Mouse (Mus musculus) midbrain, embryonic 12.5 days (tissue): ENCODE data around the gene 2510002D24Rik. TPM values are rescaled to one million over a fixed set of nuclear protein-coding genes. Genes with fewer than 3 reads are reported as not detected.

Experiments
- ATAC-seq: fragments of 200-750 bp; cut with Nextera tagmentation; 2 replicates; pipeline ENCODE4 v1.8.0; 2017; ENCODE audit warnings: low read depth, moderate TSS enrichment, moderate library complexity; ENCODE audit not compliant: low FRiP score
- H3K27ac ChIP-seq: fragments of 300-500 bp; sonication (generic); replicated peaks from 2 replicates; pipeline ENCODE4 v1.5.1; 2016; ENCODE audit warnings: mild to moderate bottlenecking
- H3K27me3 ChIP-seq: fragments of 300-500 bp; sonication (generic); 2 replicates; pipeline ENCODE4 v1.6.1; 2016; ENCODE audit warnings: mild to moderate bottlenecking
- H3K36me3 ChIP-seq: fragments of 300-500 bp; sonication (generic); 2 replicates; pipeline ENCODE4 v1.6.1; 2016
- H3K4me1 ChIP-seq: fragments of 300-500 bp; sonication (generic); 2 replicates; pipeline ENCODE4 v1.6.1; 2016
- H3K4me2 ChIP-seq: fragments of 300-500 bp; sonication (generic); replicated peaks from 2 replicates; pipeline ENCODE4 v1.6.1; 2016; ENCODE audit warnings: mild to moderate bottlenecking, moderate library complexity
- H3K4me3 ChIP-seq: fragments of 300-500 bp; sonication (generic); 2 replicates; pipeline ENCODE4 v1.5.1; 2016; ENCODE audit warnings: mild to moderate bottlenecking
- H3K9ac ChIP-seq: fragments of 300-500 bp; sonication (generic); replicated peaks from 2 replicates; pipeline ENCODE4 v1.6.1; 2016; ENCODE audit warnings: mild to moderate bottlenecking, moderate library complexity
- H3K9me3 ChIP-seq: fragments of 300-500 bp; sonication (generic); 2 replicates; pipeline ENCODE4 v1.6.1; 2016; ENCODE audit warnings: mild to moderate bottlenecking
- WGBS: fragments of 180-500 bp; shearing (Covaris S2); methylation state at CpG from one replicate; pipeline ENCODE4 v1.1.7; 2016; 5-methylcytosine and 5-hydroxymethylcytosine counted together
- polyA plus RNA-seq: library from polyadenylated mRNA; unstranded; fragments of >200 nt; fragmentation: Nextera tagmentation; extraction: Ambion mirVana; gene quantifications from 2 replicates; pipeline ENCODE4 v1.2.1, GENCODE M21; 2016

The 2510002D24Rik gene
- 23.6 and 25.8 TPM in 2 replicates for polyA plus RNA-seq

DNA sequence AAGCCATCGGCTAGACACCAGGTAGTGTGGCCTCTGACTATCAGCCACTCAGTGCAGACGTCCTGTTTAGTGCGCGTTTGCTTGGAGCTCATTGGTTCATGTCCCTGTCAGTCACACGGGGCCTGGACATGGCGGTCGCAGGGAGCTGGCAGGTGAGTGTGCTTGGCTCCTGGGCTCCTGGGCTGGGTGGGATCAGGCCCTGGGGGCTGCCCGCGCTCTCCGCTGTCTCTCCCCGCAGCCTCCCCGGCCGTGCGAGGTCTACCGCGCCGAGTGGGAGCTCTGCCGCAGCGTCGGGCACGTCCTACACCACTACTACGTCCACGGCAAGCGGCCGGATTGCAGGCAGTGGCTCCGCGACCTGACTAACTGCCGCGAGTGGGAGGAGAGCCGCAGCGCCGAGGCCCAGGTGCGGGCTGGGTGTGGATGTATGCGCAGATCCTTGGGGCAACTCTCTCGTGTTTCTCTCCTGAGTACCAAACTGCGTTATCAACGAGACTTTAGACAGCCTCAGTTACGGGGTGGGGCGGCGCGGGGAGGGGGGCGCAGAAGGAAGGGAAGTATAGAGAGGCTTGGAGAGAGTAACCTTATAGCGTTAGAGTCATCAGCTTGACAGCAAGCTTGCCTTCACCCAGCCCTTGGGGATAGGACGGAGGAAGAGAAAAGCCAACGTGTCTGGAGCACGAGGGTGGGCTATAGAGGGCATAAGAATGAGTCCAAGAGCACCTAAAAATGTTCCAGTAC, at the start of gene 2510002D24Rik, which contains the start of gene Gm28539:
Gene 2510002D24Rik (plus strand): TSS at position 111 of the 741 bp plus-strand sequence.
Gene Gm28539 (plus strand): TSS at position 117 of the 741 bp plus-strand sequence.
- Histone ChIP-seq H3K36me3 (peaks cover 33% of the 10 kb centered on the region), H3K27ac (peak within 1 kb of the TSS; percentile 20; the same call in 1 of the 2 replicates), H3K4me3 (peak within 1 kb of the TSS; percentile 88), H3K4me1 (peaks cover 8% of the 10 kb centered on the region; the same call in 1 of the 2 replicates), H3K27me3 (no peaks in the 10 kb centered on the region), H3K9ac (peak within 1 kb of the TSS; percentile 82), H3K9me3 (no peaks in the 10 kb centered on the region), H3K4me2 (peak within 1 kb of the TSS; percentile 64)
- peak; percentile 98 for ATAC-seq
- WGBS, result under 1% methylated on average over 46 of the region's 46 CpGs

DNA sequence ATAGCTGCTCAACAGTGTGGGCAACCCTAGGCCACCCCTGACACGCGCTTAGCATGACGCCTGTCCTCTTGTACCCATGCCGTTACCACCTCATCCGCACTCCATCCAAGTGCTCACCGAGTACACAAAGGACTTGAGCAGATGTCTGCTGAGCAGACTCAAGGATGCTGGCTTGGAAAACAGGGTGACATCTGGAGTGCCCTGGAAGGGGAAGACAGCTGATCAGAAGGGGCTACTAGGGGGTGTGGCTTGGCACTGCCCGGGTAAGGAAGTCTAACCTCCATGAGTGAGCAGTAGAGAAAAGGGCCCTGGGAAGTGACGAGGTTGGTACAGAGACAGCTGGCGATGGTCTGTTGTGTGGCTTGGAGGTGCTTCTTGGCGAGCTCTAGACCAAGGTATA, 49.7 kb upstream of the 2510002D24Rik start:
- H3K36me3 ChIP-seq, result peaks cover 64% of the 10 kb centered on the region

DNA sequence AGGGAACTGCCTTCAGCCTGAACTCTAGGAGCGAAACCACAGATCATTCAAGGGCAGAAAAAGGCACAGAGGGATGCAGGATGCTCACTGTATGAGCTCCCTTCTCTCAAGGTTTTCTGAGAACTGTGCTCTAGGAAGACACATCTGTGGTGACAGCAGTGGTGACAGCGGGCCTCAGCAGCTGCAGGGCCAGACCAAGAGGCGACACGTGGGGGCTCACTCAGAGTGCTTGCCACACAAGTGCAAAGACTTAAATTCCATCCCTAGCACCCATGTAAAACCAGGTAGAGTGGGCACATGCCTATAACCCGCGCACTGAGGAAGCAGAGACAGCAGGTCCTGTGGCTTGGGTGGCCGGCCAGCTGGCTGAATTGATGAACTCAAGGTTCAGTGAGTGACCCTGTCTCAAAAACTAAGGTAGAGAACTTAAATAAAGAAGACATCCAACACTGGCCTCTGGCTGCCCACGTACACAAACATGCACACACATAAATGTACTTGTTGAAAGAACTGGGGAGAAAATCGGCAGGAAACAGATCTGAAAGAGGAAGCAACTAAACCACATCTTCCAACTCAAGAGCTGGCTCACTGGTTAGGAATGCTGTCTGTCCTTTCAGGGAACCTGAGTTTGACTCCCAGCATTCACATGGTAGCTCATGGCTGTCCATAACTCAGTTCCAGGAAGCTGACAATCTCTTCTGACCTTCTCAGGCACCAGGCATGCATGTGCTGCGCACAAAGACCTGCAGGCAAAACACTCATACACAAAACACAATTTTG, 47.6 kb upstream of the 2510002D24Rik start:
- 92% methylated on average over 10 of the region's 10 CpGs for WGBS
- Histone ChIP-seq H3K36me3 (peaks cover 68% of the 10 kb centered on the region), H3K27me3 (no peaks in the 10 kb centered on the region), H3K4me3 (no peak overlapping the region), H3K4me2 (no peak overlapping the region), H3K9ac (no peak overlapping the region), H3K27ac (no peak overlapping the region), H3K9me3 (no peaks in the 10 kb centered on the region), H3K4me1 (no peaks in the 10 kb centered on the region)
- no peak for ATAC-seq

More for the DNA sequence above, 49.7 kb upstream of the 2510002D24Rik start:
- H3K4me3 ChIP-seq, result no peak overlapping the region
- H3K27ac ChIP-seq, result no peak overlapping the region
- 92% methylated on average over 10 of the region's 10 CpGs for WGBS
- no peak for ATAC-seq
- no peak overlapping the region for H3K4me2 ChIP-seq
- H3K9ac ChIP-seq, result no peak overlapping the region
- H3K9me3 ChIP-seq, result no peaks in the 10 kb centered on the region
- H3K4me1 ChIP-seq, result no peaks in the 10 kb centered on the region
- no peaks in the 10 kb centered on the region for H3K27me3 ChIP-seq

DNA sequence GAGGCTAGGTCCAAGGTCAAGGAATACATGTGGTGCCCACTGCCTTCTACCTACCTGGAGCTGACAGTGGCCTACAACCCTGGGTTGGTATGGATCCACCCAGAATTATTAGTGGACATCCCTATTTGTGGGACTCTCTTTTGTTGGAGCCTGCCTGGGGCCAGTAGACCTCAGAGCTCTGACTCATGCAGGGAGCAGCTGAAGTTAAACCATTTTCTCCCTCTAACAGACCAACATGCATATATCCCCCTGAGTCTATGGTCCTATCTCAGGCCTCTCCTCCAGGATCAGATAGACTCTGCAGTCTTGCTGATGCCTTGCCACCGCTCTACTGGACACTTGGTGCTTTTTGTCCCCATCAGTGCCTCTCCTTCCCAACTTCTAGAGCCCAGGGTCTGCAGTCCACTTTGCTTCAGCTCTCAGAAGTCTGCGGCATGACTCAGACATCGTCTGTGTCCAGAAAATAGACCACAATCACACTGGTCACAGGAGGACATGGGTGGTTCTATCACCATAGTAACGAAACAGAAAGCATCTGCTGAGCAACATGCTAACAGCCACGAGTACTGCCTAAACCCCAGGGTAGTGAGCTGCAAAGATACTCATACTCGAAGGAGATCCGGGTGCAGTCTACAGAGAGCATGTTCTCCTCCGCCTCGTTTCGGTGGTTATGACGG, 41.0 kb upstream of the 2510002D24Rik start:
- Histone ChIP-seq H3K4me3 (no peak overlapping the region), H3K36me3 (peaks cover 76% of the 10 kb centered on the region), H3K27me3 (no peaks in the 10 kb centered on the region), H3K9me3 (no peaks in the 10 kb centered on the region), H3K4me1 (no peaks in the 10 kb centered on the region), H3K4me2 (no peak overlapping the region), H3K27ac (no peak overlapping the region), H3K9ac (no peak overlapping the region)
- ATAC-seq, result no peak
- WGBS, result 91% methylated on average over 11 of the region's 11 CpGs

DNA sequence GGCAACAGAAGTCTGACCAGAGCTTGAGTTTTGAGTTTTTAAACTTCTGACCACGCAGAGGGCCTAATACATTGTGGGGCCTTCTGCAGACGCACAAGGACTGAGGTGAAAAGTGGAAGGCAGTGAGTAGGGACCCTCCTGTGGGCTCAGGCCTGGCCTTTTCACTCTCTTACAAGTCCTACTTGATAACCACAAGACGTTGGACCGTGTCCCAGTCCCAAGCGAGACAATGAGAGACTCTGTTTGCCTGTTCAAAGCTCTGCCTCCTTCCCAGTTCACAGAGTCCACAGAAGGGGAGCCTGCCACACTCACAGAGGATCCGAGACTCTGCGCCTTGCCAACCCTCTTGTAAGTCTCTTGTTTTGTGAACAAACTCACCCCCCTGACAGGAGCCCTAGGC, 39.7 kb upstream of the 2510002D24Rik start:
- Histone ChIP-seq H3K36me3 (peaks cover 83% of the 10 kb centered on the region), H3K9ac (no peak overlapping the region), H3K4me1 (no peaks in the 10 kb centered on the region), H3K4me3 (no peak overlapping the region), H3K9me3 (no peaks in the 10 kb centered on the region), H3K4me2 (no peak overlapping the region), H3K27ac (no peak overlapping the region), H3K27me3 (no peaks in the 10 kb centered on the region)
- ATAC-seq, result no peak
- WGBS, result 94% methylated on average over 7 of the region's 7 CpGs

DNA sequence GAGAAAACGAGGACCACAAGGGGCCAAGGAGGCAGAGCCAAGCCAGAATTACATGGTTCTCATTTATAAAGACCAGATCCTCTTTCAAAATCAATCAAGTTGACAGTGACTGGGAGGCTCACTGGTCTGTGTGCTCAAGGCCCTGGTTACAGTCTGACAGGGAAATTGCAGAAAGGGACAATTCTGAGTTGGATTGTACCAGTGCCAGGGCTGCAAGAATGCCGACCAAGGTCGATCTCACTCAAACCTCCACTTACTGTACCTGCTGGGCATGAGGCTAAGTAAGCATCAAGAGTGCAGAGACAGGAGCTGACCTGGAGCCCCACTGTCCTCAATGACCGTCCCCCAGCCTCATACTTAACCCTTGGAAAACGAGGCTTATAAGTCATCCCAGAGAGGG, 38.2 kb upstream of the 2510002D24Rik start:
- Histone ChIP-seq H3K36me3 (peaks cover 72% of the 10 kb centered on the region), H3K4me1 (no peaks in the 10 kb centered on the region), H3K27me3 (no peaks in the 10 kb centered on the region), H3K4me2 (no peak overlapping the region), H3K9me3 (no peaks in the 10 kb centered on the region), H3K27ac (no peak overlapping the region), H3K9ac (no peak overlapping the region), H3K4me3 (no peak overlapping the region)
- 89% methylated on average over 5 of the region's 5 CpGs for WGBS
- no peak for ATAC-seq

DNA sequence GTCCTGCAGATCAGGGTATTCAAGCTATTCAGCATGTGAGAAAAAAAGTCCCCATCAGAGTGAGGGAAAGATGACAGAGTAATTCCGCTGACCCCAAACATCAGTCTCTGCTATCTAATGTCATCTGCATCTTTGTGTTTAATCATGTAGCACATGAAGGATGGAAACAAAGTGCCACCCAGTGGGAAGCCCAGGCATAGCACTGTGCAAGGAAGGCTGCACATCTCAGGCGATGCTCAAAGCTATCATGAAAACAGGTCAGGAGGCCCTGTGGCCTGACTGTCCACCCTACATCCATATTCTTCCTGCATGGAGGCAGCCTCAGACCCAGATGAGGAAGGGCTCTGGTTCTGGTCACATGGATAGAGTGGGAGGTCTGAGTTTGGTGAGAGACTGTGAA, 37.5 kb upstream of the 2510002D24Rik start:
- no peak overlapping the region for H3K4me2 ChIP-seq
- peak; percentile 47; the same call in 1 of the 2 replicates for ATAC-seq
- no peak overlapping the region for H3K4me3 ChIP-seq
- H3K36me3 ChIP-seq, result peaks cover 65% of the 10 kb centered on the region
- H3K9me3 ChIP-seq, result no peaks in the 10 kb centered on the region
- no peak overlapping the region for H3K9ac ChIP-seq
- WGBS, result 84% methylated on average over 2 of the region's 2 CpGs
- no peak overlapping the region for H3K27ac ChIP-seq
- H3K4me1 ChIP-seq, result no peaks in the 10 kb centered on the region
- no peaks in the 10 kb centered on the region for H3K27me3 ChIP-seq

DNA sequence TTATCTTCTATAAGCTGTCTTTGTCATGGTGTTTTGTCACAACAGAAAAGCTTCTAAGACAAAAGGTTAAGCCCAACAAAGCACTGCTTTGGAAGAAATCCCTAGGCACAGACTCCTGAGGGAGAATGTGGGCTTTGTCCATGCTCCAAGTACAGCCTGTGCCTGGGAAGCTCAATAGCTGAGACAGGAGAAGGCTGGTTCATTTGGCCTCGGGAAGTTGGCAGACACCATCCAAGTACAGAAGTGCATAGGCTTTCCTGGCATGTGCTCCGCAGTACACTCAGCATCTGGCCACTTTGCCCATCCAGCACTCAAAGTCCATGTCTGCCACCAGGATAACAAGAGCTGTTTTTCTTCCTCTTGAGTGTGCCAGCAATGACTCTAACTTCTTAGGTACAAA, 30.6 kb upstream of the 2510002D24Rik start:
- no peak for ATAC-seq
- peaks cover 5% of the 10 kb centered on the region; the same call in 1 of the 2 replicates for H3K4me1 ChIP-seq
- no peak overlapping the region for H3K4me3 ChIP-seq
- WGBS, result 86% methylated on average over 2 of the region's 2 CpGs
- H3K9ac ChIP-seq, result no peak overlapping the region
- no peak overlapping the region for H3K27ac ChIP-seq
- H3K27me3 ChIP-seq, result no peaks in the 10 kb centered on the region
- H3K36me3 ChIP-seq, result peaks cover 54% of the 10 kb centered on the region
- no peaks in the 10 kb centered on the region for H3K9me3 ChIP-seq
- no peak overlapping the region for H3K4me2 ChIP-seq

DNA sequence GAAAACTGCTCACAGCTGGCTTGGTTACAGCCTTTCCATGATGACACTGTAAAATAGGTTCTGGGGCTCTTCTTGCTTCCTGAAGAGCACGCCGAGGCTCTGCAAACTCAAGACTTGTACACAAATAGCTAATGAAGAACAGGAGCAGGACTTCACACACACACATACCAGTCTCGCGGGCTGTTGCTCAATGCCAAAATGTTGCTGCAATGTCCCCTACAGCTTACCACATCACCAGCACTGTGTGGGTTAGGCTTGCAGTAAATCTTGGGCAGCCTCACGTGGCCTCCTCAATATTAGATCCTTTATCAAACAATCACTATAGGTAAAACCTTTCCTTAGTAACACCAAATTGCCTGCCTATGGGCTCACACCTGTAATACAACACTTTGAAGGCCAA, 27.4 kb upstream of the 2510002D24Rik start:
- 93% methylated on average over 5 of the region's 5 CpGs for WGBS
- H3K36me3 ChIP-seq, result peaks cover 42% of the 10 kb centered on the region

DNA sequence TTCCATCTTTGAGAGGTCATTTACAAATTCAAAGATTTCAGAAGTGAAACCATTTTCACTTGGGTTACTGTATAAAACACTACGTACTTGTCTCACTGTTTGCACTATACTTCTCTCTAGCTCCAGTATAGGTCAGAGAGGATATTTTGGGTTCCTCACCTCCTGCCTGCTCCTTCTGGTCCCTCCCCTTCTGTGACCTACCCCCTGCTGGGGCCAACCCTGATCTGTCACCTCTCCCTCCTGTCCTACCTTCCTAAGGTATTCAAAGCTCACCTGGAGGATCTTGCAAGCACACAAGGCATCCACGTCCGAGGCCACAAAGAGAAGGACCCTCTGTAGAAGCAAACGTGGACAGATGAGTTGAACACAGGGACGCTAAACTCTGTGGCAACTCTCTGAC, 25.3 kb upstream of the 2510002D24Rik start:
- H3K27ac ChIP-seq, result no peak overlapping the region
- H3K36me3 ChIP-seq, result peaks cover 46% of the 10 kb centered on the region
- peak; percentile 7 for ATAC-seq
- peak overlapping the region; percentile 84 for H3K4me3 ChIP-seq
- peaks cover 24% of the 10 kb centered on the region for H3K4me1 ChIP-seq
- H3K9ac ChIP-seq, result peak overlapping the region; percentile 63
- 4% methylated on average over 5 of the region's 5 CpGs for WGBS
- H3K27me3 ChIP-seq, result no peaks in the 10 kb centered on the region
- no peaks in the 10 kb centered on the region for H3K9me3 ChIP-seq
- peak overlapping the region; percentile 84 for H3K4me2 ChIP-seq

More for the DNA sequence above, 27.4 kb upstream of the 2510002D24Rik start:
- peaks cover 23% of the 10 kb centered on the region for H3K4me1 ChIP-seq
- H3K27ac ChIP-seq, result no peak overlapping the region
- H3K9me3 ChIP-seq, result no peaks in the 10 kb centered on the region
- no peak overlapping the region for H3K4me2 ChIP-seq
- no peak overlapping the region for H3K9ac ChIP-seq
- H3K4me3 ChIP-seq, result no peak overlapping the region
- ATAC-seq, result no peak
- H3K27me3 ChIP-seq, result no peaks in the 10 kb centered on the region

DNA sequence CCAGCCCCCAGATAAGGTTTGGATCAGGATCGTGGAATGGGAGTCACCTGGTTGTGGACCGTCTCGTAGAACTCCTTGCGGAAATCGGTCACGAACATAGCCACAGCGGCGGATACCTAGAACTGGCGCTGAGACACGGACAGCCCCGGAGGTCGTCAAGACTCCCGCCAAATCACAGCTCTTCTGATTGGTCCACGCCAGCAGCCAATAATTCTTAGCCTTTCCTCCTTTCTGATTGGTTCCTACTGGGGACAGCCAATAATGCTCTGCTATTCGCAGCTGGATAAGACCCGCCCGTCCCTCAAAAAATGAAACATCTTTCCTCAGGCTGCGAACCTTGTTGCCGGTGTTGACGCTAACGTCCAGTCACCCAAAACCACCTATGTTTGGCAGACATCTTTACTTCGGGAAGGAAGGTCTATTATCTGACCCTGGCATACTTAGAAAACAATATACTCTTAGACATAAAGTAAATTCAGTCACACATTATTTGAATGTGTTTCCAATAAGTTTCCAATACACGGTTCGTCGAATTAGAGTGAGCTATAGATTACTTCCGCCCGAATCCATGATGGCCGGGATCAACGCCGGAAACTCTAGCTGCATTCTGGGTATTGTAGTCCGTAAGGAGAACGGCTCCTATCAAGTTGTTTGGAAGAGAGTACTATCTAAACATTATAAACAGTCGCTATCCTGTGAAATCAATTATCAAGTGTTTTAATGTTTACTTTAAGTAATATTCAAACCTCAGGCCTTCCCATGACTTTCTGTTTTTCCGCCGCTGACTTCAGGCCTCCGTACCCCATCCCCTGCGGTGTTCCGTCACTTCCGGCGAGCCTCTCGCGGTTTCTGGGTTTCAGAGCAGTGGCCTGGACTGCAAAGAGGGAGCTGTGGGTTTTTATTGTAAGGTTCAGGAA, 24.7 kb upstream of the 2510002D24Rik start, which contains the start of the genes Ufd1 and Cdc45:
Gene Ufd1 (plus strand): TSS at position 312 of the 917 bp plus-strand sequence.
Gene Cdc45 (minus strand): TSS at position 520 of the 917 bp plus-strand sequence.
- Histone ChIP-seq H3K27me3 (no peaks in the 10 kb centered on the region), H3K9me3 (no peaks in the 10 kb centered on the region), H3K4me1 (peaks cover 24% of the 10 kb centered on the region), H3K27ac (peak within 1 kb of the TSS; percentile 61), H3K36me3 (peaks cover 46% of the 10 kb centered on the region), H3K4me3 (peak within 1 kb of the TSS; percentile 84), H3K4me2 (peak within 1 kb of the TSS; percentile 84), H3K9ac (peak within 1 kb of the TSS; percentile 84)
- under 1% methylated on average over 42 of the region's 42 CpGs for whole genome bisulfite sequencing
- ATAC-seq, result peak; percentile 97
